Comparison of ENCODE assay signal across 8 mouse cellular contexts in genomic region chr17:66110746-66111145, GRCm38 (mm10). TPM values are rescaled to one million over a fixed set of nuclear protein-coding genes. Genes with fewer than 3 reads are reported as not detected.
DNase-seq lines count a peak whose midpoint lies in the region; ATAC-seq and TF ChIP-seq lines count a peak whose summit lies in the region.

No protein-coding gene starts in this region.

- H3K27ac ChIP-seq in hindbrain, postnatal 0 days, result no peak overlapping the region

- peaks cover 6% of the 10 kb centered on the region for H3K4me1 ChIP-seq in hindbrain, postnatal 0 days (ENCODE audit: insufficient read depth, low read length)

- TF ChIP-seq CTCF in hindbrain, postnatal 0 days (IDR thresholded peaks at IDR 0.05; ENCODE audit: low read depth), result no peak

- H3K27me3 ChIP-seq in hindbrain, postnatal 0 days (ENCODE audit: insufficient read depth, low read length), result no peaks in the 10 kb centered on the region

- WGBS in hindbrain, postnatal 0 days, result 43% methylated on average over 6 of the region's 6 CpGs

- no peak for ATAC-seq in CD4-positive, CD25-positive, alpha-beta regulatory T cell, adult 4 months
- peak; percentile 10 for ATAC-seq in hindbrain, postnatal 0 days
- ATAC-seq in megakaryocyte progenitor cell, adult 5-6 weeks (replicated peaks; ENCODE audit: poor library complexity), result peak; percentile 7

- peak overlapping the region; percentile 88 for H3K4me3 ChIP-seq in hindbrain, postnatal 0 days (ENCODE audit: low read length)

- H3K9me3 ChIP-seq in hindbrain, postnatal 0 days (ENCODE audit: low read length), result no peaks in the 10 kb centered on the region

- peak overlapping the region; percentile 77; the same call in 1 of the 2 replicates for H3K9ac ChIP-seq in hindbrain, postnatal 0 days (replicated peaks; ENCODE audit: low read length)

- peaks cover 20% of the 10 kb centered on the region for H3K36me3 ChIP-seq in hindbrain, postnatal 0 days (ENCODE audit: insufficient read depth, low read length)

- H3K4me2 ChIP-seq in hindbrain, postnatal 0 days (ENCODE audit: low read depth, low read length), result peak overlapping the region; percentile 62

- DNase-seq in CD4-positive, CD25-positive, alpha-beta regulatory T cell, adult 2 months (ENCODE audit: low read depth, low spot score), result peak; percentile 38
- DNase-seq in thymus, postnatal 0 days (ENCODE audit: low spot score), result peak; percentile 28
- no peak for DNase-seq in thymus, postnatal 10 days (ENCODE audit: low spot score in 2 of 2)
- no peak for DNase-seq in hindbrain, postnatal 0 days (ENCODE audit: low spot score)
- no peak for DNase-seq in ovary, postnatal 36 days (ENCODE audit: low spot score)
- DNase-seq in layer of hippocampus, adult 9-11 months, result no peak

RNA-seq across cellular contexts. Expression of gene Washc1, which starts 0.6 kb away (rescaled TPM):
- 10 to 100 TPM; 28.7 to 49.1 TPM for polyA plus RNA-seq in CD4-positive, CD25-positive, alpha-beta regulatory T cell, adult 4 months (2017; shearing (Covaris generic))
- 46.0 and 52.3 TPM in 2 replicates for polyA plus RNA-seq in thymus, postnatal 0 days (2015; fragmentation: Nextera tagmentation; extraction: Ambion mirVana)
- 60.9 and 61.5 TPM in 2 replicates for total RNA-seq in hindbrain, postnatal 0 days (2014; rRNA removed)
- polyA plus RNA-seq in hindbrain, postnatal 0 days (2015; fragmentation: Nextera tagmentation; extraction: Ambion mirVana), result 41.4 and 41.9 TPM in 2 replicates
- total RNA-seq in megakaryocyte progenitor cell, adult 5-6 weeks (2015), result 14.7 and 15.1 TPM in 2 replicates
- 22.5 and 29.8 TPM in 2 replicates for total RNA-seq in megakaryocyte progenitor cell, adult 5-6 weeks (2017)

RNA-seq across cellular contexts. Expression of gene Ndufv2, which starts 9.4 kb away (rescaled TPM):
- polyA plus RNA-seq in CD4-positive, CD25-positive, alpha-beta regulatory T cell, adult 4 months (2017; shearing (Covaris generic)), result 100 to 1,000 TPM; 218 to 226 TPM
- polyA plus RNA-seq in thymus, postnatal 0 days (2015; fragmentation: Nextera tagmentation; extraction: Ambion mirVana), result 346 and 377 TPM in 2 replicates
- total RNA-seq in hindbrain, postnatal 0 days (2014; rRNA removed), result 73.4 and 73.6 TPM in 2 replicates
- polyA plus RNA-seq in hindbrain, postnatal 0 days (2015; fragmentation: Nextera tagmentation; extraction: Ambion mirVana), result 481 and 484 TPM in 2 replicates
- total RNA-seq in megakaryocyte progenitor cell, adult 5-6 weeks (2015), result 238 and 242 TPM in 2 replicates
- total RNA-seq in megakaryocyte progenitor cell, adult 5-6 weeks (2017), result 243 and 254 TPM in 2 replicates

RNA-seq across cellular contexts. Expression of gene Ddx11, which starts 12.6 kb away (rescaled TPM):
- 10 to 100 TPM; 11.4 to 24.8 TPM for polyA plus RNA-seq in CD4-positive, CD25-positive, alpha-beta regulatory T cell, adult 4 months (2017; shearing (Covaris generic))
- 12.7 and 13.4 TPM in 2 replicates for polyA plus RNA-seq in thymus, postnatal 0 days (2015; fragmentation: Nextera tagmentation; extraction: Ambion mirVana)
- total RNA-seq in hindbrain, postnatal 0 days (2014; rRNA removed), result 12.4 and 13.9 TPM in 2 replicates
- polyA plus RNA-seq in hindbrain, postnatal 0 days (2015; fragmentation: Nextera tagmentation; extraction: Ambion mirVana), result 4.0 and 5.0 TPM in 2 replicates
- 13.4 and 17.3 TPM in 2 replicates for total RNA-seq in megakaryocyte progenitor cell, adult 5-6 weeks (2015)
- total RNA-seq in megakaryocyte progenitor cell, adult 5-6 weeks (2017), result 18.4 and 23.3 TPM in 2 replicates

RNA-seq across cellular contexts. Expression of gene Ankrd12, which starts 33.9 kb away (rescaled TPM):
- 100 to 1,000 TPM; 149 to 151 TPM for polyA plus RNA-seq in CD4-positive, CD25-positive, alpha-beta regulatory T cell, adult 4 months (2017; shearing (Covaris generic))
- 31.6 and 32.4 TPM in 2 replicates for polyA plus RNA-seq in thymus, postnatal 0 days (2015; fragmentation: Nextera tagmentation; extraction: Ambion mirVana)
- 37.2 and 41.5 TPM in 2 replicates for total RNA-seq in hindbrain, postnatal 0 days (2014; rRNA removed)
- polyA plus RNA-seq in hindbrain, postnatal 0 days (2015; fragmentation: Nextera tagmentation; extraction: Ambion mirVana), result 171 and 173 TPM in 2 replicates
- total RNA-seq in megakaryocyte progenitor cell, adult 5-6 weeks (2015), result 52.8 and 60.3 TPM in 2 replicates
- 48.1 and 73.1 TPM in 2 replicates for total RNA-seq in megakaryocyte progenitor cell, adult 5-6 weeks (2017)

Comparison
In these comparisons a context has a peak if more than half of its experiments do, and no peak if none do; other contexts are left out.
1. DNase-seq: peak in CD4-positive, CD25-positive, alpha-beta regulatory T cell, adult 2 months (single experiment) and thymus, postnatal 0 days (single experiment); none in thymus, postnatal 10 days (0 of 2), hindbrain, postnatal 0 days (single experiment), ovary, postnatal 36 days (single experiment) and layer of hippocampus, adult 9-11 months (single experiment).